Mouse (Mus musculus) intestine, postnatal 0 days (tissue): ENCODE results near the gene Tsr1. TPM values are rescaled to one million over a fixed set of nuclear protein-coding genes. Genes with fewer than 3 reads are reported as not detected.

Experiments
- ATAC-seq: fragments of 200-750 bp; cut with Nextera tagmentation; 2 replicates; pipeline ENCODE4 v1.8.0; 2017; ENCODE audit warnings: mild to moderate bottlenecking, moderate TSS enrichment, moderate library complexity
- H3K27ac ChIP-seq: fragments of 300-500 bp; sonication (generic); 2 replicates; pipeline ENCODE4 v1.5.1; 2014; ENCODE audit warnings: mild to moderate bottlenecking, low read depth, low read length, moderate library complexity
- H3K27me3 ChIP-seq: fragments of 300-500 bp; sonication (generic); replicated peaks from 2 replicates; pipeline ENCODE4 v1.6.1; 2014; ENCODE audit warnings: low read length, mixed read lengths; ENCODE audit not compliant: control insufficient read depth, insufficient read depth
- H3K36me3 ChIP-seq: fragments of 300-500 bp; sonication (generic); 2 replicates; pipeline ENCODE4 v1.6.1; 2014; ENCODE audit warnings: mild to moderate bottlenecking, moderate library complexity; ENCODE audit not compliant: control insufficient read depth, insufficient read depth
- H3K4me1 ChIP-seq: fragments of 300-500 bp; sonication (generic); replicated peaks from 2 replicates; pipeline ENCODE4 v1.6.1; 2014; ENCODE audit warnings: antibody characterized with exemption, low read length, mixed read lengths; ENCODE audit not compliant: control insufficient read depth, insufficient read depth
- H3K4me2 ChIP-seq: fragments of 300-500 bp; sonication (generic); replicated peaks from 2 replicates; pipeline ENCODE4 v1.6.1; 2014; ENCODE audit warnings: low read depth, mild to moderate bottlenecking, moderate library complexity
- H3K4me3 ChIP-seq: fragments of 300-500 bp; sonication (generic); 2 replicates; pipeline ENCODE4 v1.5.1; 2014; ENCODE audit warnings: low read depth, low read length
- H3K9ac ChIP-seq: fragments of 300-500 bp; sonication (generic); 2 replicates; pipeline ENCODE4 v1.6.1; 2014; ENCODE audit warnings: mild to moderate bottlenecking, low read depth, low read length
- H3K9me3 ChIP-seq: fragments of 300-500 bp; sonication (generic); 2 replicates; pipeline ENCODE4 v1.6.1; 2016; ENCODE audit warnings: mixed run types; ENCODE audit not compliant: control insufficient read depth
- CTCF ChIP-seq: sonication (generic); IDR thresholded peaks from 2 replicates; pipeline ENCODE4 v1.5.1; 2016; ENCODE audit warnings: low read depth, mild to moderate bottlenecking, control low read depth, antibody characterized with exemption, moderate library complexity
- WGBS: fragments of 180-500 bp; shearing (Covaris S2); extraction: QIAGEN DNeasy Blood & Tissue Kit; methylation state at CpG from one replicate; pipeline ENCODE4 v1.1.7; 2014; 5-methylcytosine and 5-hydroxymethylcytosine counted together
- microRNA-seq: library from miRNA; unstranded; fragments of <30 nt; microRNA quantifications from one replicate; pipeline ENCODE4, GENCODE M21; 2016
- polyA plus RNA-seq: library from polyadenylated mRNA; unstranded; fragments of >200 nt; fragmentation: Nextera tagmentation; extraction: Ambion mirVana; gene quantifications from 2 replicates; pipeline ENCODE4 v1.2.1, GENCODE M21; 2015

Gene Tsr1
- polyA plus RNA-seq, 1 experiment from 2014 or later: 16.8 TPM

GRCm38 (mm10) chr11:74954901-74955300 is 57.0 kb downstream of the Tsr1 start:
- Histone ChIP-seq H3K36me3 (peaks cover 18% of the 10 kb centered on the region; the same call in 1 of the 2 replicates), H3K9ac (no peak overlapping the region), H3K4me1 (peaks cover 5% of the 10 kb centered on the region), H3K27me3 (no peaks in the 10 kb centered on the region), H3K4me2 (no peak overlapping the region), H3K27ac (peak overlapping the region; percentile 58), H3K9me3 (no peaks in the 10 kb centered on the region), H3K4me3 (no peak overlapping the region)
- no peak for TF ChIP-seq CTCF
- ATAC-seq: peak; percentile 86

- H3K4me3 ChIP-seq: no peak overlapping the region
- H3K27me3 ChIP-seq: no peaks in the 10 kb centered on the region
- H3K9ac ChIP-seq: no peak overlapping the region
- no peak overlapping the region for H3K4me2 ChIP-seq
- TF ChIP-seq CTCF: no peak
- no peak for ATAC-seq
- peaks cover 5% of the 10 kb centered on the region for H3K4me1 ChIP-seq
- peaks cover 18% of the 10 kb centered on the region; the same call in 1 of the 2 replicates for H3K36me3 ChIP-seq
- no peak overlapping the region for H3K27ac ChIP-seq
- H3K9me3 ChIP-seq: no peaks in the 10 kb centered on the region
These were observed 58.1 kb downstream of the Tsr1 start for GRCm38 (mm10) chr11:74956006-74956405.

DNA sequence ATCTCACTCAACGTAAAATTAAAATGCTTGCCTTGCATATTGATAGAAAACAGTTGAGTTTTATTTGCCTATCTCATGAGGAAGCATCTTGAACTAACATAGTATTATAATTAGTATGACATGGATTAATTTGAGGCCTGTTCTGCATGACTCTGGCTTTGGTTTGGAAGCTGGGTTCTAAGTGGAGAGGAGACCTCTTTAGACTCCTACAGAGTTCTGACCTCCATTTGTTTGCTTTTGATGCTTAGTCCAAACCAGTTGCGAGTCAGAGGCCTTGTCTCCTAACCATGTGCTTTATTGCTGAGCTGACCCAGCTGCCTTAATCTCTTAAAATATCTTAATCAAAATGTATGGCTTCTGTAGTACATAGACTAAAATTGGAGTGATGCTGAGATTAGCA is 59.7 kb downstream of the Tsr1 start:
- Histone ChIP-seq H3K36me3 (peaks cover 8% of the 10 kb centered on the region; the same call in 1 of the 2 replicates), H3K4me3 (no peak overlapping the region), H3K9ac (no peak overlapping the region), H3K4me2 (no peak overlapping the region), H3K9me3 (no peaks in the 10 kb centered on the region), H3K27ac (no peak overlapping the region), H3K4me1 (peaks cover 5% of the 10 kb centered on the region), H3K27me3 (no peaks in the 10 kb centered on the region)
- TF ChIP-seq CTCF: no peak
- ATAC-seq: no peak
- WGBS: 63% methylated on average over 2 of the region's 2 CpGs

Small RNA genes lying within 50 kb of the gene (microRNA-seq; reads per million reads assigned to microRNA genes)
- not detected for gene Mir6926

Other genes with a start within 250 kb of the Tsr1 start
- 21.4 and 23.1 TPM in 2 replicates for gene Cluh, start 248.6 kb upstream of the Tsr1 start, polyA plus RNA-seq
- gene Pafah1b1, start 173.4 kb upstream of the Tsr1 start, polyA plus RNA-seq: 62.1 and 68.6 TPM in 2 replicates
- 9.6 and 11.1 TPM in 2 replicates for gene Mettl16, start 127.2 kb upstream of the Tsr1 start, polyA plus RNA-seq
- gene Mnt, start 67.2 kb upstream of the Tsr1 start, polyA plus RNA-seq: 5.3 and 5.8 TPM in 2 replicates
- 2.3 and 2.4 TPM in 2 replicates for gene Sgsm2, start 1.0 kb upstream of the Tsr1 start, polyA plus RNA-seq
- gene Smg6, start 27.8 kb downstream of the Tsr1 start, polyA plus RNA-seq: 6.5 and 7.3 TPM in 2 replicates
- 20.3 and 22.4 TPM in 2 replicates for gene Srr, start 27.9 kb downstream of the Tsr1 start, polyA plus RNA-seq